Mouse (Mus musculus): ENCODE results near the gene 1700056E22Rik. TPM values are rescaled to one million over a fixed set of nuclear protein-coding genes. Genes with fewer than 3 reads are reported as not detected.

The 1700056E22Rik gene
- total RNA-seq, 2 experiments from 2014 or later: 1.6 to 1.9 TPM

DNA sequence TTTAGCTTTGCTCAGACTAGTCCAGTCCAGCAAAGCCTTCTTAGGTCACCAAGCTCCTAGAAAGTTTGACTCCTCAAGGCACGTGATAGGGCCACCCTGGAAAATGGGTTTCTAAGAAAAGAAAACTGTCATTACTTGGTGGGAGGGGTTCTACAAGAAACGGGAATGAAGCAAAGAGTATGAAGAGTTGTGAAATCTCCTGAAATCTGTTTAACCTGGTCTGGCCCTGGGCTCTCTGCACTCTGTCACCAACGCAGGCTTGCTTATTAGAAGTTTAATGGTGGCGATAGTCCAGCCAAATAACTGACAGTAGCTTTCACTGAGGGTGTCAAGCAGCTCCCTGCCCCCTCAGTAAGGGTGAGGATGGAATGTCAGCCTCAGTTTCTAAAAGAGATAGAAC is 19.0 kb upstream of the 1700056E22Rik start:
- no peak for DNase-seq
- intact Hi-C loops (cut with DNase I; ENCODE audit: low total_unique reads): no loop called here

- intact Hi-C loops (cut with DNase I; ENCODE audit: low total_unique reads): no loop called here
These were observed 18.2 kb upstream of the 1700056E22Rik start for GRCm38 (mm10) chr1:184052331-184052730.

DNA sequence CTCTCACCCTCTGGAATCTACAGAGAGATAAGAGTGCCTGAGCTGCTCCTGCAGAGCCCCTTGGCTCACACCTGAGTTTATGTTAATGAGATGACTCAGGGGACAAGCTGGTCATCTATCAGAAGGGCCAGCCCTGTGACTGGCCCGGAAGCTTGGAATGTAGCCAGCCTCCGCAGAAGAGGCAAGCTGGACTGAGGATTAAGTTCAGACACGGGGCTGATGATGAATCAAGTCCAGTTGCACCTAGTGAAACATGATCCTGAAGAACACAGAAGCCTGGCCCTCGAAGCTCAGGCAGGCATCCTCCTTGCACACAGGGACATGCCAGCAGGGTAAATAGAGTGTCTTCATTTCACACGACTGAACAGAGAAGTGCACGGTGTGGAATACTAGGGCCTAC is 17.7 kb upstream of the 1700056E22Rik start:
- intact Hi-C loops (cut with DNase I; ENCODE audit: low total_unique reads): no loop called here
- peak; percentile 75 for DNase-seq

More at GRCm38 (mm10) chr1:184052331-184052730, 18.2 kb upstream of the 1700056E22Rik start:
- DNase-seq: no peak

DNA sequence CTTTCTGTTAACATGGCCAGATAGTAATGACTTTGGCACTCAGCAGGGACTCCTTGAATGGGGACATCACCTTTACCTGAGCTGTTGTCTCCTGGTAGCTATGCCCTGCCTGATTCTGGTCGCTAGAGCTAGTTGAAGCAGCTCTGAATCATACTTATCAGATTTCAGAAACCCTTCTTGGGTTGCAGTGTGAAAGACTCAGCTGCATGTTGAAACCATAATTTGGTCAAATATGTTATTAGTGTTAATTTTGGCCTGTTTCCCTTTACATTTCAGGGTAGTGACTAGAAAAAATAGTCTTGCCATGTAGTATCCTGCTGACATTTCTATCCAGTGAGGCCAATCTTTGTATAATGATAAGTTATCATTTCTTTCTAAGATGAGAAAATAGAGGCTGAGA is 17.2 kb upstream of the 1700056E22Rik start:
- DNase-seq: no peak
- intact Hi-C loops (cut with DNase I; ENCODE audit: low total_unique reads): no loop called here

DNA sequence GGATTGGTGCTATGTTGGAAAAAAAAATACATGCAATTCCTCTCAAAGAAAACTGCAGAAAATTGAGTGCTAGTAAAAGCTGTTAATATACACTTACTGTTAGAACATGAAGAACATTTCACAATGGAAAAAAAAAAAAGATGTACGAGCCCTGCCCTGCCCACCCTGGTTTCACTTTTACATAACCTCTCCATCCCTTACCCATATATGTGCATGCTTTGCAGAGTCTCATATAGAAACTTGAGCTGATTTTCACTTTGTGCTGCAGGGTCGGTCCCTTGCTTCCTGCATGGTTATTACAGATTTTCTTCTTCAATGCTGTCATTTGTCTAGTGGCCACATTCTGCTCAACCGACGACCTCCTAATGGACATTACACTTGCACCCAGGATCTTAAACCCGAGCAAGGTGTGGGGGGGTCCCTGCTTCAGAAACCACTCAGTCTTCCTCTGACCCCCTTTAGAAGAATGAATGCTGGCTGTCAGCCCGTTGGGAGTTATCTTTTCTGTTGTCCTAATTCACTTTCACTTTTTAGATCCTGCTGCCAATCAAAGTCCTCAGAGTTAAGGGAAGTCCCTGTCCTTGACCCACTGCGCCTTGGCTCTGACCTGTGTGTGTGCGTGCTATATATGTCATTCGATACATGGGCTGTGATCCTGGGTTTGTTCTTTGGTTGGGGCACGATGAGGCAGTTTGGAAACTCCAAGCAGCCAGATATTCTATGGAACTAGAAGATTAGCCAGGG is 14.7 kb upstream of the 1700056E22Rik start:
- intact Hi-C loops (cut with DNase I; ENCODE audit: low total_unique reads): no loop called here
- no peak for DNase-seq

DNA sequence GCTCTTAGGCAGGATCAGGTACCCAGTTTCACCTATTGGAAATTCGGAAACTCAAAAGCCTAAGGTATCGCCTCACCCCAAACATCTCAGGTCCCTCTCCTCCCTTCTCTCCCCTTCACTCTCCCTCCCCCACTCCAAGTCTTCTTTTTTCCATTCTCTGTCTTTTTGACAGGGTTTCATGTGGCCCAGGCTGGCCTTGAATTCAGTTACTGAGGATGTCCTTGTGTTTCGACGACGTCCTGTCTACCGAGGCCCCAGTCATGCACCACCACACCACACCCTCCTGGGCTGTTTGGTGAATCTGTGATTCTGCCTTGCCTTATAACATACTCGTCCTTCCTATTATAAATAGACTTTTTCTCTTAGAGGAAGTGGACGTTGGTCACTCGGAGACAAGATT is 13.7 kb upstream of the 1700056E22Rik start:
- intact Hi-C loops (cut with DNase I; ENCODE audit: low total_unique reads): no loop called here
- no peak for DNase-seq

DNA sequence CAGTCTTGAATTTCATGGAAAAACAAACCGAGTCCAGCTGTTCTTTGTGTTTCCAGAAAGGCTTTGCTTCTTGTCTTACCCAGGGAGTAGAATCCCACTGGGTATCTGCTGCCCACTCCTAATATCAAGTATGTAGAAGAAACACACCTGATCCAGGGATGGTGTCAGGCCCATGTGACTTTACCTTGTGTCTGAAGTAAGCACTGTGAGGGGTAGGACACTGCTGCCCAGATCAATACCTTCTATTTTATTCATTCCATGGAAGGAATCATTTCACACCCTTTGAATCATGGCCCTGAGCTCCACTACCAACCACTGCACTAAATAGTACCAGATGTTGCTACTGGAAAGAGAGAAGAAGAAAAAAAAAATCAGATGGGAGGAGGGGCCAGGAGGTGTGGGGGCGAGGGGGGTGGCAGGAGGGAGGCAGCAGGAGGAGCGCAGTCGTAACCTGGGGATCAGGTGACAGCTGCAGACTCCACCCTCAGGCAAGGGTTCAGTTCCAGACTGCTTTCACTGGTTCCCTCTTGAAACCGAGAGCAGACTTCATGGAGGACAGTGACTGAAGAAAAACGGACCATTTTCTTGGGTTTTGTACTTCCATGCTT is 12.1 kb upstream of the 1700056E22Rik start:
- intact Hi-C loops (cut with DNase I; ENCODE audit: low total_unique reads): no loop called here
- DNase-seq: no peak

DNA sequence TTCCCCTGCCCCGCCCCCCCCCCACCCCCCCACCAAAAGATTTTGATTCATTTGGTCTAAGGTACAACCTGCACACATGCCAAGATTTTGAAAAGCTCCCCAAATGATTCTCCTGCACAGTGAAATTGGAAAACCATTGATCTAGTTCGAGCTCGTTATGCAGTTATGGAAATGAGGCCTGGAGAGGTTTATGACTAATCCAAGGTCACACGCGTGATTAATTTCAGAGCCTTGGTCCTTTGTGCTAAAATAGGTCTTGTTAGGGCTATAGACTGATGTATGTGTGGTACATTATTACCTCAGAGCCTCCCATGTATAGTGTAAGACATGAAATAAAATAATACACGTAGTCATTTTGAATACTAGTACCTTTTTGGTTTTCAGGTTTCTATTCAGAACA is 9.3 kb upstream of the 1700056E22Rik start:
- no peak for DNase-seq
- intact Hi-C loops (cut with DNase I; ENCODE audit: low total_unique reads): no loop called here

GRCm38 (mm10) chr1:184042745-184043144 is 8.6 kb upstream of the 1700056E22Rik start:
- intact Hi-C loops (cut with DNase I; ENCODE audit: low total_unique reads): no loop called here
- no peak for DNase-seq

DNA sequence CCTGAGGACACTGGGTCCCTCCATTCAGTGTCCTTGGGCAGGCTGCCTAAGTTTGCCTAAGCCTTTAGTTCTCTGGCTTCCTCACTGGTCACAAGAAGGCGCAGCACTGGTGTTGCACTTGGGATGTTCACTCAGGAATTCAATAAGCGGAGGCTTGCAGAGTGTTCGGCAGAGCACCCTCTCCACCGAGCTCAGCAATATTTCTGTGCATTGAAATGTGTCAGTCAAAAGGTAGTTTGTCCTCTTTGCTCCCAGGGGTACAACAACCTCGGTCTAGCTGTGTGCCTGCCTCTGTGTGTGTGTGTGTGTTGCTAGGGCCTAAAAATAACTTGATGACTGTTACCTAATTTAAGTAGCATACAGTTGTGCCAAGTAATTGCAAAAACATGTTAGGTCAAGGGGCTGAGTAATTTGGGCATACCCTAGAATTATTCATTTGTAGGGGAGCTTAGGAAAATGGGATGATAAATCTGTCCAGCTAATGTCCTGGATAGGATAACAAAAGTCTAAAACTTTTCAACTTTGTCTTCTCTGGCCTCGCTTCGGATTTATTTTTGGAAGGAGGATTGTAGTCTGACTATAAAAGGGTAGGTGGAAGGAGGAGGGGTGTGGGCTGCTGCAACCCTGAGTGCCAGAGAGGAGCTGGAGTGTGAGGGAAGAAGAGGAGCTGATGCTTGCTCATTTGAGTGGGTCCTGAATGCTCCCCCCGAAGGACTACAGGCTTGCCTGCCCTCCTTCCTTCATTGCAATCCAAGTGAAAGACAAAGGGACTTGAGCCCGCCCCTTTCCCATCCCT is 7.9 kb upstream of the 1700056E22Rik start:
- DNase-seq: peak; percentile 73
- intact Hi-C loops (cut with DNase I; ENCODE audit: low total_unique reads): no loop called here

GRCm38 (mm10) chr1:184040906-184041305 is 6.8 kb upstream of the 1700056E22Rik start:
- intact Hi-C loops (cut with DNase I; ENCODE audit: low total_unique reads): no loop called here
- DNase-seq: no peak

DNA sequence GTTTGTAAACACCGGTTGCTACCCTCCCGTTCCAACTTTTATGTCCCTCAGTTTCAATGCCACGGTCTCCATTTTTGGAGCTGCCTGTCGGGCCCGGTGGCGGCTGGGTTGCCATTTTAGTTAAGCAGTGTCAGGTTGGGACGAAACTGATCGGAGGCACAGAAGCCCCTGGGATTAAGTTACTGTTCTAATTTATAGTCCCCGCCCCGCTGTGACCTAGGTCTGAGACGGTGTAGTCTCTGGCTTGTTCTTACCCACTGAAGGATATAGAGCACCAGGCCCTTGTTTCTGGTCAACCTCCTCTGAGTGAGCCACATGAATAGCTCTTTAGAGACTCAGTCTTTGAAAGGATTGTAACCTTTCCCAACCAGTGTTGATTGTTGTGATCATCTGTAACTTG is 6.1 kb upstream of the 1700056E22Rik start:
- intact Hi-C loops (cut with DNase I; ENCODE audit: low total_unique reads): no loop called here
- peak; percentile 61 for DNase-seq

GRCm38 (mm10) chr1:184039301-184039700 is 5.2 kb upstream of the 1700056E22Rik start:
- DNase-seq: no peak
- intact Hi-C loops (cut with DNase I; ENCODE audit: low total_unique reads): no loop called here

- intact Hi-C loops (cut with DNase I; ENCODE audit: low total_unique reads): no loop called here
- DNase-seq: no peak
These were observed 3.7 kb upstream of the 1700056E22Rik start for GRCm38 (mm10) chr1:184037802-184038201.

GRCm38 (mm10) chr1:184035346-184035903 is 1.3 kb upstream of the 1700056E22Rik start:
- intact Hi-C loops (cut with DNase I; ENCODE audit: low total_unique reads): no loop called here
- DNase-seq: no peak

DNA sequence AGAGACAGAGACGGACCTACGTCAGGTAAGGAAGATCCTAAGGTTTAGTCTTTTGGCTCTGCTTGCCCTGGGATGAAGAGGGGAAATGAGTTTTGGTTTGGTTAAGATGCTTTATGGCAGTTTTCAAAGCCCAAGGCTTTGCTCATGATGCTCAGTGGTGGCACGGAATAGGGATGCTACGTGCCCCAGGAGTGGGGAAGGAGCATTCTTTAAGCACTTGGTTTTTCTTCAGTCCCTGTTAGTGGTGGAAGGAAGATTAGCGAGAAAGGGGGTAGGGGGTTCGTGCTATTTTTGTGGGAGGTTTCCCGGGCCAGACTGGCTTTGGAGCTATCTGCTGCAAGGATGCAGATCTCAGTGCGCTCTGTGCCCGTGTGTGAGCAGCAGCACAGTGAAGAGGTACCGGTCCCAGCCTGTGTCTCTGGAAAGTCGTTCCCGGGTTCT is 660 bp upstream of the 1700056E22Rik start:
- intact Hi-C loops (cut with DNase I; ENCODE audit: low total_unique reads): no loop called here
- DNase-seq: no peak

GRCm38 (mm10) chr1:184033390-184034010 is 601 bp downstream of the 1700056E22Rik start:
- intact Hi-C loops (cut with DNase I; ENCODE audit: low total_unique reads): no loop called here

GRCm38 (mm10) chr1:184032682-184033389 is 1.3 kb downstream of the 1700056E22Rik start:
- no peak for DNase-seq
- intact Hi-C loops (cut with DNase I; ENCODE audit: low total_unique reads): no loop called here

More at GRCm38 (mm10) chr1:184033390-184034010, 601 bp downstream of the 1700056E22Rik start:
- peak; percentile 77 for DNase-seq
